Mouse (Mus musculus): Measurements from ENCODE around the gene Fam83c. TPM values are rescaled to one million over a fixed set of nuclear protein-coding genes. Genes with fewer than 3 reads are reported as not detected.
A peak's percentile ranks its signal among the peaks of the same experiment; 100 is the strongest.

Gene Fam83c
- total and polyA plus RNA-seq, 2 experiments: not detected

GRCm38 (mm10) chr2:155825904-155826629 is 8.6 kb downstream of the Fam83c start:
- Histone ChIP-seq H3K9ac (ENCODE audit: low read depth, low read length) (peak overlapping the region; percentile 79), H3K36me3 (ENCODE audit: control insufficient read depth, insufficient read depth, low read length) (peaks cover 14% of the 10 kb centered on the region; the same call in 1 of the 2 replicates), H3K27ac (replicated peaks; ENCODE audit: insufficient read depth, low read depth, low read length) (peak overlapping the region; percentile 65), H3K79me2 (ENCODE audit: control insufficient read depth, insufficient read depth, low read length) (no peaks in the 10 kb centered on the region), H3K27me3 (ENCODE audit: control insufficient read depth, insufficient read depth, low read length) (no peaks in the 10 kb centered on the region), H3K4me3 (ENCODE audit: insufficient read depth, low read depth, low read length) (peak overlapping the region; percentile 77), H3K4me1 (ENCODE audit: control insufficient read depth, insufficient read depth, low read length) (peaks cover 8% of the 10 kb centered on the region)
- DNase-seq (ENCODE audit: extremely low read depth, low read depth, low spot score): peak; percentile 38
- no peak for TF ChIP-seq CTCF (IDR thresholded peaks at IDR 0.05; ENCODE audit: low read depth, low read length)
- 0 out of 2 replicates have a peak, but pooled peaks have one; percentile 66 for TF ChIP-seq POLR2A (IDR thresholded peaks at IDR 0.05; ENCODE audit: extremely low read depth, insufficient read depth, low read length)
- under 1% methylated on average over 52 of the region's 52 CpGs for WGBS

GRCm38 (mm10) chr2:155823722-155824121 is 10.9 kb downstream of the Fam83c start:
- Histone ChIP-seq H3K4me3 (ENCODE audit: insufficient read depth, low read depth, low read length) (no peak overlapping the region), H3K27me3 (ENCODE audit: control insufficient read depth, insufficient read depth, low read length) (no peaks in the 10 kb centered on the region), H3K27ac (replicated peaks; ENCODE audit: insufficient read depth, low read depth, low read length) (no peak overlapping the region), H3K36me3 (ENCODE audit: control insufficient read depth, insufficient read depth, low read length) (peaks cover 20% of the 10 kb centered on the region; the same call in 1 of the 2 replicates), H3K4me1 (ENCODE audit: control insufficient read depth, insufficient read depth, low read length) (peaks cover 20% of the 10 kb centered on the region), H3K79me2 (ENCODE audit: control insufficient read depth, insufficient read depth, low read length) (no peaks in the 10 kb centered on the region), H3K9ac (ENCODE audit: low read depth, low read length) (no peak overlapping the region)
- DNase-seq (ENCODE audit: extremely low read depth, low read depth, low spot score): no peak
- TF ChIP-seq CTCF (IDR thresholded peaks at IDR 0.05; ENCODE audit: low read depth, low read length) (no peak), POLR2A (IDR thresholded peaks at IDR 0.05; ENCODE audit: extremely low read depth, insufficient read depth, low read length) (no peak)
- WGBS: 97% methylated on average over 8 of the region's 8 CpGs

GRCm38 (mm10) chr2:155820779-155821178 is 13.9 kb downstream of the Fam83c start:
- DNase-seq (ENCODE audit: extremely low read depth, low read depth, low spot score): no peak
- Histone ChIP-seq H3K36me3 (ENCODE audit: control insufficient read depth, insufficient read depth, low read length) (peaks cover 20% of the 10 kb centered on the region; the same call in 1 of the 2 replicates), H3K27ac (replicated peaks; ENCODE audit: insufficient read depth, low read depth, low read length) (no peak overlapping the region), H3K27me3 (ENCODE audit: control insufficient read depth, insufficient read depth, low read length) (no peaks in the 10 kb centered on the region), H3K4me1 (ENCODE audit: control insufficient read depth, insufficient read depth, low read length) (peaks cover 21% of the 10 kb centered on the region), H3K4me3 (ENCODE audit: insufficient read depth, low read depth, low read length) (no peak overlapping the region), H3K79me2 (ENCODE audit: control insufficient read depth, insufficient read depth, low read length) (no peaks in the 10 kb centered on the region), H3K9ac (ENCODE audit: low read depth, low read length) (no peak overlapping the region)
- 87% methylated on average over 5 of the region's 5 CpGs for WGBS
- TF ChIP-seq POLR2A (IDR thresholded peaks at IDR 0.05; ENCODE audit: extremely low read depth, insufficient read depth, low read length): no peak
- TF ChIP-seq CTCF (IDR thresholded peaks at IDR 0.05; ENCODE audit: low read depth, low read length): no peak

- Histone ChIP-seq H3K27ac (replicated peaks; ENCODE audit: insufficient read depth, low read depth, low read length) (peak overlapping the region; percentile 57), H3K4me1 (ENCODE audit: control insufficient read depth, insufficient read depth, low read length) (peaks cover 18% of the 10 kb centered on the region), H3K79me2 (ENCODE audit: control insufficient read depth, insufficient read depth, low read length) (no peaks in the 10 kb centered on the region), H3K4me3 (ENCODE audit: insufficient read depth, low read depth, low read length) (peak overlapping the region; percentile 64; the same call in 1 of the 2 replicates), H3K9ac (ENCODE audit: low read depth, low read length) (no peak overlapping the region), H3K27me3 (ENCODE audit: control insufficient read depth, insufficient read depth, low read length) (no peaks in the 10 kb centered on the region), H3K36me3 (ENCODE audit: control insufficient read depth, insufficient read depth, low read length) (peaks cover 20% of the 10 kb centered on the region; the same call in 1 of the 2 replicates)
- peak; percentile 86 for DNase-seq (ENCODE audit: extremely low read depth, low read depth, low spot score)
- TF ChIP-seq CTCF (IDR thresholded peaks at IDR 0.05; ENCODE audit: low read depth, low read length): no peak
- no peak for TF ChIP-seq POLR2A (IDR thresholded peaks at IDR 0.05; ENCODE audit: extremely low read depth, insufficient read depth, low read length)
- 27% methylated on average over 6 of the region's 6 CpGs for WGBS
These were observed 15.0 kb downstream of the Fam83c start for GRCm38 (mm10) chr2:155819449-155820251.

GRCm38 (mm10) chr2:155819392-155819448 is 15.4 kb downstream of the Fam83c start, which contains the start of gene BC029722:
Gene BC029722 (minus strand): TSS chr2:155819426.
- Histone ChIP-seq H3K36me3 (ENCODE audit: control insufficient read depth, insufficient read depth, low read length) (peaks cover 20% of the 10 kb centered on the region; the same call in 1 of the 2 replicates), H3K4me1 (ENCODE audit: control insufficient read depth, insufficient read depth, low read length) (peaks cover 18% of the 10 kb centered on the region), H3K4me3 (ENCODE audit: insufficient read depth, low read depth, low read length) (peak within 1 kb of the TSS; percentile 64), H3K79me2 (ENCODE audit: control insufficient read depth, insufficient read depth, low read length) (no peaks in the 10 kb centered on the region), H3K27me3 (ENCODE audit: control insufficient read depth, insufficient read depth, low read length) (no peaks in the 10 kb centered on the region), H3K27ac (replicated peaks; ENCODE audit: insufficient read depth, low read depth, low read length) (peak within 1 kb of the TSS; percentile 73), H3K9ac (ENCODE audit: low read depth, low read length) (peak within 1 kb of the TSS; percentile 74)
- TF ChIP-seq POLR2A (IDR thresholded peaks at IDR 0.05; ENCODE audit: extremely low read depth, insufficient read depth, low read length) (no peak), CTCF (IDR thresholded peaks at IDR 0.05; ENCODE audit: low read depth, low read length) (no peak)
- DNase-seq (ENCODE audit: extremely low read depth, low read depth, low spot score): no peak

Data from liver, adult 2 months (tissue).